Mouse (Mus musculus) lung, adult 2 months (tissue): Measurements from ENCODE around the gene Nfix.

ENCODE experiments used
- CTCF ChIP-seq: fragments of 200-500 bp; IDR thresholded peaks from 2 replicates; pipeline ENCODE4 v1.5.1; 2011; ENCODE audit warnings: mild to moderate bottlenecking, low read length, control low read depth; ENCODE audit not compliant: insufficient read depth
- POLR2A ChIP-seq: fragments of 200-500 bp; IDR thresholded peaks from 2 replicates; pipeline ENCODE4 v1.6.1; 2011; ENCODE audit warnings: low read depth, mild to moderate bottlenecking, control low read depth, low read length, borderline replicate concordance; ENCODE audit errors: extremely low read depth

DNA sequence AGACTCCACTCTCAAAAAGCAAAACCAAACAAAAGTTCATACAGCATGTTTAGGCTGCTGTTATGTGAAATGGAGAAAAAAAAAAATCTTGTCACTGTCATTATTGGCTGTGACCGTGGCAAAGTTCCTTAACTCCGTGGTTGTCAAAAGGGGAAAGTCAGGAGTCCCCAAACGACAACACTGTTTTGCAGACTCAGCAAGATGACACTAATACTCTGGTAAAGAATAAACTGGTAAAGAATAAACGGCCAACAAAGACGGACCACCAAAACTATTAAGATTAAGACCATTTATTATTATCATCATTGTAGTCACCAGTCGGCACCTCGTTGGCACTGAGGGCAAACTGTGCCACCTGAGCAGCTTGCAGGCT is 39.7 kb upstream of the Nfix start:
- TF ChIP-seq CTCF (no peak), POLR2A (no peak)
